Mouse (Mus musculus): Measurements from ENCODE around the gene Retreg1. TPM values are rescaled to one million over a fixed set of nuclear protein-coding genes. Genes with fewer than 3 reads are reported as not detected.

Retreg1 gene
- total and polyA plus RNA-seq, 3 experiments, result 41.0 to 328 (median 248) TPM

DNA sequence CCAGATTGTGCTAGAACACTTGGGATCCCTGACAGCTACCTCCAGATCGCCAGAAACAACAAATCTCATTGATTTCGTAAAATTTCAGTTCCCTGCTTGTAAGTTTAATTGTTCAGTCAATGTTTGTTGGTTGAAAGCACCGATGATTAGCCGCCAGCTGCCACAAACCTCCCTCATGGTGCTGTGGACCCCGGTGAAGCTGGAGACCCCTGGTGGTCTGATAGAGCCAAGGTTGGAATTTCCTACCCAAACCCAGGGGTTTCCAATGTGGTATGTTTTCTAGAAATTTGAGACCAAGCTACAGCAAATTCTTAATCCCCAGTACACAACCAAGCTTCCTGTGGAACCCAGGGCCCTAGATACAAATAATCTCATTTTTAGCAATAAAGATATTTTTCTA lies 41.3 kb upstream of the Retreg1 start:
- H3K36me3 ChIP-seq (ENCODE audit: control insufficient read depth, insufficient read depth, low read length), result no peaks in the 10 kb centered on the region
- H3K9ac ChIP-seq (ENCODE audit: low read depth, low read length), result no peak overlapping the region
- no peaks in the 10 kb centered on the region for H3K27me3 ChIP-seq (ENCODE audit: control insufficient read depth, insufficient read depth, low read length)
- no peaks in the 10 kb centered on the region for H3K4me1 ChIP-seq (ENCODE audit: control insufficient read depth, insufficient read depth, low read length)
- TF ChIP-seq EP300 (IDR thresholded peaks at IDR 0.05; ENCODE audit: insufficient read depth, low read depth, low read length) (no peak), CTCF (IDR thresholded peaks at IDR 0.05) (no peak), POLR2A (IDR thresholded peaks at IDR 0.05; ENCODE audit: insufficient read depth, low read depth, low read length) (no peak)
- H3K27ac ChIP-seq, result no peak overlapping the region
- intact Hi-C loops (cut with DNase I), result no loop called here
- no peaks in the 10 kb centered on the region for H3K79me2 ChIP-seq (replicated peaks; ENCODE audit: control insufficient read depth, insufficient read depth, low read length)
- H3K4me3 ChIP-seq, result no peak overlapping the region
- no peak for DNase-seq
- 83% methylated on average over 5 of the region's 5 CpGs for WGBS

DNA sequence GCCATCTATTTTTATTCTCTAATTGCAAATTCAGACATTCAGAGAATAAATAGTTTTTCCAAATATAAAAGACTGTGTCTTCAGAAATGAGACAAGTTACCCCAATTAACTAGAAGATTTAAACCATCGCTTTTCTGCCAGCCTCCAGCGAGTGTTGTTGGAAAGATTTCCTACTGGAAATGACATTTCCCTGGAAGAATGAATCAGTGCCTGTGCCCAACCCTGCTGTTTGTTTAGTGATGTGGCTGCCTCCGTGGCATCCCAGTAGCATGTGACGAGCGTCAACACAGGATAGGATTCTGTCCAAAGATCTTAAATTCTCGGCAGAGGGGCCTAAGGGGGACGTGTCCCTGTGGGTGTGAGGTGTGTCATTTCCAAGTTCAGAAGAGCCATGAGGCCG lies 40.8 kb upstream of the Retreg1 start:
- no peaks in the 10 kb centered on the region for H3K27me3 ChIP-seq (ENCODE audit: control insufficient read depth, insufficient read depth, low read length)
- no peaks in the 10 kb centered on the region for H3K36me3 ChIP-seq (ENCODE audit: control insufficient read depth, insufficient read depth, low read length)
- intact Hi-C loops (cut with DNase I), result no loop called here
- no peak overlapping the region for H3K4me3 ChIP-seq
- H3K9ac ChIP-seq (ENCODE audit: low read depth, low read length), result no peak overlapping the region
- H3K27ac ChIP-seq, result no peak overlapping the region
- TF ChIP-seq EP300 (IDR thresholded peaks at IDR 0.05; ENCODE audit: insufficient read depth, low read depth, low read length) (no peak), POLR2A (IDR thresholded peaks at IDR 0.05; ENCODE audit: insufficient read depth, low read depth, low read length) (no peak), CTCF (IDR thresholded peaks at IDR 0.05) (no peak)
- no peak for DNase-seq
- no peaks in the 10 kb centered on the region for H3K4me1 ChIP-seq (ENCODE audit: control insufficient read depth, insufficient read depth, low read length)
- WGBS, result 73% methylated on average over 8 of the region's 8 CpGs
- H3K79me2 ChIP-seq (replicated peaks; ENCODE audit: control insufficient read depth, insufficient read depth, low read length), result no peaks in the 10 kb centered on the region

DNA sequence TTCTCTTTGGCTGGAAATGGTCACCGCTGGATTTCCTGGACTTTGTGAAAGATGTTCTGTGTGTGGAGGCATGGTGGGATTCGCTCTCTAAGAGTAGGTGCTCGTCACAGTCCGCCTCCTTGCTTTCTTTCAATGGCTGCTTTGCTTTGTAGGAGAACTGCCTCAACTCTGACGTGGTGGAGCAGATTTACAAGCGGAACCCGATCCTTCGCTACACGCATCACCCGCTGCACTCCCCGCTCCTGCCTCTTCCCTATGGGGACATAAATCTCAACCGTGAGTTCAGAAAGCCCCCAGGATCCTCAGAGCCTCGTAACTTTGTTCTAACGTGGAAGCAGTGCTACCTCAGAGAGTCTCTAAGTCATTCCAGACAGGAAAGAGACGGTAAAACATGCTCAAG lies 39.9 kb upstream of the Retreg1 start:
- H3K4me1 ChIP-seq (ENCODE audit: control insufficient read depth, insufficient read depth, low read length), result no peaks in the 10 kb centered on the region
- no peaks in the 10 kb centered on the region for H3K36me3 ChIP-seq (ENCODE audit: control insufficient read depth, insufficient read depth, low read length)
- WGBS, result 92% methylated on average over 15 of the region's 15 CpGs
- no peak overlapping the region for H3K27ac ChIP-seq
- no peak for DNase-seq
- no peak overlapping the region for H3K9ac ChIP-seq (ENCODE audit: low read depth, low read length)
- no peak for TF ChIP-seq EP300 (IDR thresholded peaks at IDR 0.05; ENCODE audit: insufficient read depth, low read depth, low read length)
- TF ChIP-seq CTCF (IDR thresholded peaks at IDR 0.05), result no peak
- no peak for TF ChIP-seq POLR2A (IDR thresholded peaks at IDR 0.05; ENCODE audit: insufficient read depth, low read depth, low read length)
- H3K27me3 ChIP-seq (ENCODE audit: control insufficient read depth, insufficient read depth, low read length), result no peaks in the 10 kb centered on the region
- no peak overlapping the region for H3K4me3 ChIP-seq
- H3K79me2 ChIP-seq (replicated peaks; ENCODE audit: control insufficient read depth, insufficient read depth, low read length), result no peaks in the 10 kb centered on the region
- intact Hi-C loops (cut with DNase I), result no loop called here

DNA sequence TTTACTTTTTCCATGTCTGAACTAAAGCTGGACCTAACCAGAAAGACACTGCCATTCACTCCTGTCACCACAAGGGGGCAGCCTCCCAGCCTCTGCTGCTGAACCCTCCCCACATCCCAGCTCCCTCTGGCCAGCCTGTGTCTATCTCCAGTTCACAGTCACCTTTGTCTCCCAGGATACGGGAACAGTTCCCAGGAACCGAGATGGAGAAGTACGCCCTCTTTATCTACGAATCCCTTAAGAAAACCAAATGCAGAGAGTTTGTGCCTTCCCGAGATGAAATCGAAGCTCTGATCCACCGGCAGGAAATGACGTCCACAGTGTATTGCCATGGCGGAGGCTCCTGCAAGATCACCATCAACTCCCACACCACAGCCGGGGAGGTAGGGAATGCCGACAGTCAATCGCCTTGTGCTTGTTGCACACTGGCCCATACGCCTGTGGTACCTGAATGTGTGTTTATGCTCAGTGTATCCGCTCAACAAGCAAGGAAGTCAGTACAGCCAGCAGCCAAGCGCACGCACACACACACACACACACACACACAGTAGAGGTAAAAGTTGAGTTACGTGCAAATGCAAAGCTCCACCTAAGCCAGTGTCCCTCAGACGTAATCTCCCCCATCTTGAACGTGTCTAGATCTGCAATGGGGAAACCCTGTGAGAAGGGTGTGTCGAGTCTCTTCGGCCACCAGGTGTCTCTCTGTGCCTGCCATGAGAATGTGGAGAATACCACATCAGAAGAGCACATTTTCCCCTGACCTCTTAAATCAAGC lies 37.5 kb upstream of the Retreg1 start:
- WGBS, result 70% methylated on average over 21 of the region's 21 CpGs
- no peaks in the 10 kb centered on the region for H3K79me2 ChIP-seq (replicated peaks; ENCODE audit: control insufficient read depth, insufficient read depth, low read length)
- H3K27me3 ChIP-seq (ENCODE audit: control insufficient read depth, insufficient read depth, low read length), result no peaks in the 10 kb centered on the region
- no peak overlapping the region for H3K27ac ChIP-seq
- H3K4me3 ChIP-seq, result no peak overlapping the region
- peak; percentile 68 to 78 for DNase-seq
- intact Hi-C loops (cut with DNase I), result loop anchor here (1.0 kb wide), 1 partner anchor 154 kb away; no protein-coding TSS in a partner anchor
- no peaks in the 10 kb centered on the region for H3K36me3 ChIP-seq (ENCODE audit: control insufficient read depth, insufficient read depth, low read length)
- TF ChIP-seq POLR2A (IDR thresholded peaks at IDR 0.05; ENCODE audit: insufficient read depth, low read depth, low read length), result no peak
- TF ChIP-seq CTCF (IDR thresholded peaks at IDR 0.05), result peak; percentile 95
- peak; percentile 52; the same call in 1 of the 2 replicates for TF ChIP-seq EP300 (IDR thresholded peaks at IDR 0.05; ENCODE audit: insufficient read depth, low read depth, low read length)
- H3K9ac ChIP-seq (ENCODE audit: low read depth, low read length), result no peak overlapping the region
- no peaks in the 10 kb centered on the region for H3K4me1 ChIP-seq (ENCODE audit: control insufficient read depth, insufficient read depth, low read length)

DNA sequence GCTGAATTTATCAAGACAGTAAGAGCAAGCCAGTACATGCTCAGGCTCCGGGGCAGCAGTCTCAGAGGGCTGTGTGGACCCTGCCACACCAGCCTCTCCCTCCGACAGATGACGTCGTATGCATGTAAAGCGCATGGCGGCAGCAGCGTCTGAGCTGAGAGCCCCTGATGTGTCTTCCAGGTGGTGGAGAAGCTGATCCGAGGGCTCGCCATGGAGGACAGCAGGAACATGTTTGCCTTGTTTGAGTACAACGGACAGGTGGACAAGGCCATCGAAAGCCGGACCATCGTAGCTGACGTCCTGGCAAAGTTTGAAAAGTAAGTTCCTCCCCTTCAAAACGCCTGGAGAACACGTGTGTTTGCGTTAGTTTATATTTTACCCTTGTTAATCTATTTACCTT lies 36.6 kb upstream of the Retreg1 start:
- DNase-seq, result no peak
- Histone ChIP-seq H3K9ac (ENCODE audit: low read depth, low read length) (no peak overlapping the region), H3K27me3 (ENCODE audit: control insufficient read depth, insufficient read depth, low read length) (no peaks in the 10 kb centered on the region), H3K36me3 (ENCODE audit: control insufficient read depth, insufficient read depth, low read length) (no peaks in the 10 kb centered on the region), H3K79me2 (replicated peaks; ENCODE audit: control insufficient read depth, insufficient read depth, low read length) (no peaks in the 10 kb centered on the region), H3K4me1 (ENCODE audit: control insufficient read depth, insufficient read depth, low read length) (no peaks in the 10 kb centered on the region), H3K4me3 (no peak overlapping the region), H3K27ac (no peak overlapping the region)
- TF ChIP-seq EP300 (IDR thresholded peaks at IDR 0.05; ENCODE audit: insufficient read depth, low read depth, low read length), result no peak
- intact Hi-C loops (cut with DNase I), result no loop called here
- 93% methylated on average over 17 of the region's 17 CpGs for WGBS

DNA sequence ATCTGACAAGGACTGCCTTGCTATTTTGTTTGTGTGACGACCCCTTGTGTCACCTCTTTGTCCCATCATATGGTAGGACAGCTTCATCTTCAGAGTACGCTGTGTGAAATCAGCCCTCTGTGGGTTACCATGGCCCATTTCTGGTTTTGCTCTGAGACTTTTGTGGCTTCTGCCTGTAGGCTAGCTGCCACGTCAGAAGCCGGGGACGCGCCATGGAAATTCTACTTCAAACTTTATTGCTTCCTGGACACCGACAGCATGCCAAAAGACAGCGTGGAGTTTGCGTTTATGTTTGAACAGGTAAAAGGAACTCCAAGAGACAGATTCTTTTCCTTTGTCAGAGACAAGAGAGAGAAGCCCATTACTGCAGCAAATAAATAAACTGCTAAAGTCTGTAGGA lies 36.1 kb upstream of the Retreg1 start:
- no peak overlapping the region for H3K4me3 ChIP-seq
- H3K27ac ChIP-seq, result no peak overlapping the region
- no peak overlapping the region for H3K9ac ChIP-seq (ENCODE audit: low read depth, low read length)
- DNase-seq, result no peak
- no peaks in the 10 kb centered on the region for H3K79me2 ChIP-seq (replicated peaks; ENCODE audit: control insufficient read depth, insufficient read depth, low read length)
- no peak for TF ChIP-seq EP300 (IDR thresholded peaks at IDR 0.05; ENCODE audit: insufficient read depth, low read depth, low read length)
- no peak for TF ChIP-seq CTCF (IDR thresholded peaks at IDR 0.05)
- TF ChIP-seq POLR2A (IDR thresholded peaks at IDR 0.05; ENCODE audit: insufficient read depth, low read depth, low read length), result no peak
- no peaks in the 10 kb centered on the region for H3K36me3 ChIP-seq (ENCODE audit: control insufficient read depth, insufficient read depth, low read length)
- no peaks in the 10 kb centered on the region for H3K4me1 ChIP-seq (ENCODE audit: control insufficient read depth, insufficient read depth, low read length)
- H3K27me3 ChIP-seq (ENCODE audit: control insufficient read depth, insufficient read depth, low read length), result no peaks in the 10 kb centered on the region
- intact Hi-C loops (cut with DNase I), result no loop called here
- 93% methylated on average over 9 of the region's 9 CpGs for WGBS
